Mouse (Mus musculus): ENCODE measurements at regions not wholly inside any gene's neighbourhood (a gene's known extent, or its start where the extent isn't known, plus 50 kb on each side); places are given as distances from the start of the nearest gene placed in this dataset.
"Not testable (repeated sequence)": the region's sequence is repeated elsewhere in the genome, so short reads cannot be mapped to it uniquely, and the experiment has no call there.

DNA sequence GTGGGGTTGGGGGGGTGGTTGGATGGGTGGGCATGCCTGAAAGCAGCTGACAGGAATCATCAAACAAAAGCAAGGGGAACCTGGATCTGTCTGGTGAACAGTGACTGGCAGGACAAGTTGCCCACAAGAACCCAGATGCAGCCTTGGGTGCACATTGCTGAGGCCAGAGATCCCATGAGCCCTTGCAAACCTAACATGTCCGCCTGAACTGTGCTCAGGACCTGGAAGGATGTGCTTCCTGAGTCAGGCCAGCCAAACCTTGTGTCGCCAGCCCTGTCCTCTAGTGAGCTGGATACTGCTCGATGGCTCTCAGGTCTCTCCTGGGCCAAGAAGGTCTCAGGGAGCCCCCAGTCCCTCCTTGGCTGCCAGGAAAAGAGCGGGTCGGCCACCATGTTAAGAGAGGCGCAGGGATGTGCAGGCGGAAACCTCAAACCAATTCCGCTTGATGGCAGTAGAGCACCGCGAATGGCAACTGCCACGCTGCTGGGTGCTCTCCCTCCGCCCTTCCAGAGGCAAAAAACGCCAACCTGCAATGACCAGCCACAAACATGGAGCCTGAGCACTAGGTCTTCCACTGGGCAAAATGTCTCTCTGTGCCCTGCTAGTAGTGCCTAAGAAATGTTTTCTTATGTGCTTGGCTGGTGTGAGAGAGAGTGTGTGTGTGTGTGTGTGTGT, 140.2 kb downstream of the Pls3 start:
- TF ChIP-seq POLR2A, CTCF (IDR thresholded peaks at IDR 0.05; ENCODE audit: insufficient read depth, low read depth, low read length): not testable (repeated sequence)
